Mouse (Mus musculus): Measurements from ENCODE around the gene Cpt1c. TPM values are rescaled to one million over a fixed set of nuclear protein-coding genes. Genes with fewer than 3 reads are reported as not detected.
"Not testable (repeated sequence)": the region's sequence is repeated elsewhere in the genome, so short reads cannot be mapped to it uniquely, and the experiment has no call there.

The Cpt1c gene
- 99.4 and 105 TPM in 2 replicates for total RNA-seq (2014; rRNA removed)
- 48.7 and 50.7 TPM in 2 replicates for polyA plus RNA-seq (2015; fragmentation: Nextera tagmentation; extraction: Ambion mirVana)

GRCm38 (mm10) chr7:44974383-44975116 lies at the start of gene Cpt1c:
Cpt1c (minus strand) TSS chr7:44974851.
- H3K27me3 ChIP-seq (ENCODE audit: insufficient read depth, low read length): no peaks in the 10 kb centered on the region
- DNase-seq (ENCODE audit: low spot score) (peak; percentile 95), ATAC-seq (peak; percentile 50)
- H3K36me3 ChIP-seq (ENCODE audit: insufficient read depth, low read length): peaks cover 28% of the 10 kb centered on the region
- 2% methylated on average over 22 of the region's 22 CpGs for WGBS
- peaks cover 17% of the 10 kb centered on the region; the same call in 1 of the 2 replicates for H3K4me1 ChIP-seq (ENCODE audit: insufficient read depth, low read length)
- H3K9me3 ChIP-seq (ENCODE audit: low read length): no peaks in the 10 kb centered on the region
- peak within 1 kb of the TSS; percentile 47 for H3K9ac ChIP-seq (replicated peaks; ENCODE audit: low read length)
- peak within 1 kb of the TSS; percentile 82 for H3K27ac ChIP-seq
- peak within 1 kb of the TSS; percentile 65 for H3K4me2 ChIP-seq (ENCODE audit: low read depth, low read length)
- peak within 1 kb of the TSS; percentile 43 for H3K4me3 ChIP-seq (ENCODE audit: low read length)
- peak; percentile 20; the same call in 1 of the 2 replicates for TF ChIP-seq CTCF (IDR thresholded peaks at IDR 0.05; ENCODE audit: low read depth)

GRCm38 (mm10) chr7:45023711-45024110 lies 49.1 kb upstream of the Cpt1c start:
- not testable (repeated sequence) for H3K9me3 ChIP-seq (ENCODE audit: low read length); H3K4me1 ChIP-seq (ENCODE audit: insufficient read depth, low read length); ATAC-seq; H3K9ac ChIP-seq (replicated peaks; ENCODE audit: low read length); H3K4me3 ChIP-seq (ENCODE audit: low read length); H3K27me3 ChIP-seq (ENCODE audit: insufficient read depth, low read length); H3K4me2 ChIP-seq (ENCODE audit: low read depth, low read length); H3K27ac ChIP-seq
- H3K36me3 ChIP-seq (ENCODE audit: insufficient read depth, low read length): peaks cover 17% of the 10 kb centered on the region
- TF ChIP-seq CTCF (IDR thresholded peaks at IDR 0.05; ENCODE audit: low read depth): peak; percentile 45
- peak; percentile 25 for DNase-seq (ENCODE audit: low spot score)
- WGBS: 69% methylated on average over 5 of the region's 5 CpGs

- no peak for DNase-seq (ENCODE audit: low spot score)
- WGBS: 74% methylated on average over 9 of the region's 9 CpGs
- Histone ChIP-seq H3K4me2 (ENCODE audit: low read depth, low read length) (no peak overlapping the region), H3K9me3 (ENCODE audit: low read length) (no peaks in the 10 kb centered on the region), H3K36me3 (ENCODE audit: insufficient read depth, low read length) (no peaks in the 10 kb centered on the region), H3K4me3 (ENCODE audit: low read length) (no peak overlapping the region), H3K9ac (replicated peaks; ENCODE audit: low read length) (no peak overlapping the region), H3K4me1 (ENCODE audit: insufficient read depth, low read length) (0 out of 2 replicates have a peak, but pooled peaks cover 6% of the 10 kb centered on the region), H3K27me3 (ENCODE audit: insufficient read depth, low read length) (no peaks in the 10 kb centered on the region), H3K27ac (no peak overlapping the region)
- TF ChIP-seq CTCF (IDR thresholded peaks at IDR 0.05; ENCODE audit: low read depth): no peak
- no peak for ATAC-seq
These were observed 45.6 kb upstream of the Cpt1c start for GRCm38 (mm10) chr7:45020225-45020624.

- Histone ChIP-seq H3K4me2 (ENCODE audit: low read depth, low read length) (peak overlapping the region; percentile 96), H3K9me3 (ENCODE audit: low read length) (no peaks in the 10 kb centered on the region), H3K4me3 (ENCODE audit: low read length) (no peak overlapping the region; the same call in 1 of the 2 replicates), H3K9ac (replicated peaks; ENCODE audit: low read length) (no peak overlapping the region), H3K27ac (peak overlapping the region; percentile 78), H3K4me1 (ENCODE audit: insufficient read depth, low read length) (peaks cover 14% of the 10 kb centered on the region), H3K27me3 (ENCODE audit: insufficient read depth, low read length) (no peaks in the 10 kb centered on the region), H3K36me3 (ENCODE audit: insufficient read depth, low read length) (no peaks in the 10 kb centered on the region)
- WGBS: 48% methylated on average over 8 of the region's 8 CpGs
- no peak for TF ChIP-seq CTCF (IDR thresholded peaks at IDR 0.05; ENCODE audit: low read depth)
- ATAC-seq: no peak
- DNase-seq (ENCODE audit: low spot score): no peak
These were observed 44.5 kb upstream of the Cpt1c start for GRCm38 (mm10) chr7:45019031-45019571.

GRCm38 (mm10) chr7:45017242-45018061 lies 42.8 kb upstream of the Cpt1c start, which contains the start of gene Rras:
Rras (plus strand) TSS chr7:45017961.
- peak; percentile 93 for DNase-seq (ENCODE audit: low spot score)
- Histone ChIP-seq H3K27me3 (ENCODE audit: insufficient read depth, low read length) (no peaks in the 10 kb centered on the region), H3K27ac (peak within 1 kb of the TSS; percentile 80), H3K4me2 (ENCODE audit: low read depth, low read length) (peak within 1 kb of the TSS; percentile 96), H3K9ac (replicated peaks; ENCODE audit: low read length) (peak within 1 kb of the TSS; percentile 55), H3K4me1 (ENCODE audit: insufficient read depth, low read length) (peaks cover 14% of the 10 kb centered on the region), H3K9me3 (ENCODE audit: low read length) (no peaks in the 10 kb centered on the region), H3K36me3 (ENCODE audit: insufficient read depth, low read length) (peaks cover 9% of the 10 kb centered on the region), H3K4me3 (ENCODE audit: low read length) (peak within 1 kb of the TSS; percentile 65)
- WGBS: under 1% methylated on average over 34 of the region's 36 CpGs
- TF ChIP-seq CTCF (IDR thresholded peaks at IDR 0.05; ENCODE audit: low read depth): peak; percentile 37
- peak; percentile 82 for ATAC-seq

GRCm38 (mm10) chr7:45016761-45017160 lies 42.1 kb upstream of the Cpt1c start:
- WGBS: 5% methylated on average over 4 of the region's 4 CpGs
- Histone ChIP-seq H3K4me3 (ENCODE audit: low read length) (peak overlapping the region; percentile 65), H3K4me1 (ENCODE audit: insufficient read depth, low read length) (peaks cover 14% of the 10 kb centered on the region), H3K9me3 (ENCODE audit: low read length) (no peaks in the 10 kb centered on the region), H3K36me3 (ENCODE audit: insufficient read depth, low read length) (peaks cover 16% of the 10 kb centered on the region), H3K4me2 (ENCODE audit: low read depth, low read length) (peak overlapping the region; percentile 96), H3K9ac (replicated peaks; ENCODE audit: low read length) (peak overlapping the region; percentile 55; the same call in 1 of the 2 replicates), H3K27ac (peak overlapping the region; percentile 80), H3K27me3 (ENCODE audit: insufficient read depth, low read length) (no peaks in the 10 kb centered on the region)
- no peak for ATAC-seq
- TF ChIP-seq CTCF (IDR thresholded peaks at IDR 0.05; ENCODE audit: low read depth): no peak
- DNase-seq (ENCODE audit: low spot score): no peak

Data from hindbrain, postnatal 0 days (tissue).